8 mouse cellular contexts compared by ENCODE assay signal in the genomic region with DNA sequence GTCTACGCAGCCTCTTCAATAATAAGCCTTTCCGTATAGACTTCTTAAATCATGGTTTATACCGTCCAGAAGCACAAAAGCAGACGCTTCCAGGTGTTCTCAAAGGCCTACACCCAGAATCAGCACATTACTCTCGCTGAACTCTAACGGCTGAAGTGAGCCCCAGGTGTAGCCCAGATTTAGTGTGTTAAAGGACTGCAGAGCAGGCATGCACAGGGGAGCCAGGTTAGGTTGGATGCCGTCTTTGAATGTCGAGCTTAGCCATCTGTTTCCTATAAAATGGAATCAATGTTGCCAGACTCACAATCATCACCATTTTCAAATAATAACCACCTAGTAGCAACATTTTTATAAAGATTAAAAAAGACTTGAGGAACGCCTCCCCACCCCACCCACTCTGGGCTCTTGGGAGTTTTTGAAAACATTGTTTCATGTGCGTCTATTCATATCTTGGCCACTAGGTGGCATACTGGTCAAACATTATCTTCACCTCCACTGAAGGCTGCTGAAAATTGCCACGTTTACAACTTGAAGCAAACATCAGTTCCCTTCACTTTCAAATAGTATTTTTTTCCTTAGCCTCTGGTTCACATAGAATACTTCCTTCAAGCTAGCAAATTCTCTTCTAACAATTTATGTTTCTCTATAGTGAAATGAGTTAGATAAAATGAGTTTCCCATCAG.
A peak's percentile ranks its signal among the peaks of the same experiment; 100 is the strongest.
DNase-seq lines count a peak whose midpoint lies in the region; ATAC-seq and TF ChIP-seq lines count a peak whose summit lies in the region.

No protein-coding gene starts in this region.

- no peaks in the 10 kb centered on the region for H3K4me1 ChIP-seq in thymus, adult 2 months (replicated peaks; ENCODE audit: control insufficient read depth, insufficient read depth, low read length)
- H3K4me1 ChIP-seq in hindbrain, embryonic 16.5 days (ENCODE audit: control insufficient read depth, insufficient read depth, low read depth, low read length): no peaks in the 10 kb centered on the region
- no peaks in the 10 kb centered on the region for H3K4me1 ChIP-seq in limb, embryonic 14.5 days (ENCODE audit: control insufficient read depth, insufficient read depth, low read length)
- no peaks in the 10 kb centered on the region; the same call in 1 of the 2 replicates for H3K4me1 ChIP-seq in neural tube, embryonic 12.5 days

- H3K27ac ChIP-seq in thymus, adult 2 months (ENCODE audit: control insufficient read depth, insufficient read depth, low read length): no peak overlapping the region
- no peak overlapping the region for H3K27ac ChIP-seq in hindbrain, embryonic 16.5 days (ENCODE audit: low read depth, low read length)
- no peak overlapping the region for H3K27ac ChIP-seq in limb, embryonic 14.5 days (replicated peaks; ENCODE audit: low read depth, low read length)
- H3K27ac ChIP-seq in neural tube, embryonic 12.5 days: no peak overlapping the region

- peaks cover 2% of the 10 kb centered on the region; the same call in 1 of the 2 replicates for H3K9me3 ChIP-seq in hindbrain, embryonic 16.5 days (ENCODE audit: control insufficient read depth, low read length)
- no peaks in the 10 kb centered on the region for H3K9me3 ChIP-seq in limb, embryonic 14.5 days (ENCODE audit: control insufficient read depth, low read length)
- no peaks in the 10 kb centered on the region for H3K9me3 ChIP-seq in neural tube, embryonic 12.5 days

- no peak overlapping the region for H3K9ac ChIP-seq in hindbrain, embryonic 16.5 days (ENCODE audit: low read depth, low read length)
- H3K9ac ChIP-seq in limb, embryonic 14.5 days (ENCODE audit: low read depth, low read length, severe bottlenecking): no peak overlapping the region
- no peak overlapping the region for H3K9ac ChIP-seq in neural tube, embryonic 12.5 days

- peak; percentile 62 for ATAC-seq in erythroid progenitor cell, adult 5-6 weeks (replicated peaks; ENCODE audit: low FRiP score, poor library complexity, severe bottlenecking)
- ATAC-seq in hindbrain, embryonic 16.5 days: peak; percentile 55; the same call in 1 of the 2 replicates
- ATAC-seq in limb, embryonic 14.5 days (ENCODE audit: low FRiP score, low read depth): peak; percentile 53
- 0 out of 2 replicates have a peak, but pooled peaks have one; percentile 66 for ATAC-seq in neural tube, embryonic 12.5 days (ENCODE audit: low FRiP score, low read depth)

- no peaks in the 10 kb centered on the region for H3K27me3 ChIP-seq in thymus, adult 2 months (ENCODE audit: control insufficient read depth, insufficient read depth, low read length)
- no peaks in the 10 kb centered on the region for H3K27me3 ChIP-seq in hindbrain, embryonic 16.5 days (replicated peaks; ENCODE audit: control insufficient read depth, insufficient read depth, low read length)
- no peaks in the 10 kb centered on the region for H3K27me3 ChIP-seq in limb, embryonic 14.5 days (ENCODE audit: control insufficient read depth, insufficient read depth, low read length)
- H3K27me3 ChIP-seq in neural tube, embryonic 12.5 days (replicated peaks): no peaks in the 10 kb centered on the region

- 57% methylated on average over 11 of the region's 11 CpGs for WGBS in thymus, adult 2 months
- WGBS in hindbrain, embryonic 16.5 days: 53% methylated on average over 11 of the region's 11 CpGs
- 25% methylated on average over 11 of the region's 11 CpGs for WGBS in limb, embryonic 14.5 days
- 54% methylated on average over 11 of the region's 11 CpGs for WGBS in neural tube, embryonic 12.5 days

- peak overlapping the region; percentile 25; the same call in 1 of the 2 replicates for H3K4me2 ChIP-seq in hindbrain, embryonic 16.5 days (ENCODE audit: low read length)
- H3K4me2 ChIP-seq in limb, embryonic 14.5 days (replicated peaks; ENCODE audit: low read depth, low read length, severe bottlenecking): peak overlapping the region; percentile 29; the same call in 1 of the 2 replicates
- H3K4me2 ChIP-seq in neural tube, embryonic 12.5 days (replicated peaks): no peak overlapping the region

- TF ChIP-seq POLR2A in thymus, adult 2 months (IDR thresholded peaks at IDR 0.05; ENCODE audit: control insufficient read depth, extremely low read depth, insufficient read depth, low read length, poor library complexity): no peak
- TF ChIP-seq POLR2A in limb, embryonic 14.5 days (IDR thresholded peaks at IDR 0.05; ENCODE audit: borderline replicate concordance, extremely low read depth, insufficient read depth, insufficient read length): no peak

- peak; percentile 26 for DNase-seq in thymus, adult 2 months
- no peak for DNase-seq in thymus, adult 18-20 months
- peak; percentile 62 for DNase-seq in c-Kit-positive CD71-negative TER-119-negative erythroid progenitor cells, embryonic 14.5 days (ENCODE audit: low read depth)
- DNase-seq in limb, embryonic 14.5 days (ENCODE audit: low spot score): peak; percentile 77
- no peak for DNase-seq in urinary bladder, adult 2 months (ENCODE audit: low spot score)

- no peaks in the 10 kb centered on the region for H3K36me3 ChIP-seq in thymus, adult 2 months (ENCODE audit: control insufficient read depth, insufficient read depth, low read length)
- H3K36me3 ChIP-seq in hindbrain, embryonic 16.5 days (ENCODE audit: control insufficient read depth, insufficient read depth, low read length): no peaks in the 10 kb centered on the region
- H3K36me3 ChIP-seq in limb, embryonic 14.5 days (ENCODE audit: control insufficient read depth, insufficient read depth, low read length): no peaks in the 10 kb centered on the region
- H3K36me3 ChIP-seq in neural tube, embryonic 12.5 days: no peaks in the 10 kb centered on the region

- no peak overlapping the region for H3K4me3 ChIP-seq in thymus, adult 2 months (ENCODE audit: control insufficient read depth, insufficient read depth, low read length)
- H3K4me3 ChIP-seq in hindbrain, embryonic 16.5 days (ENCODE audit: low read length): no peak overlapping the region
- H3K4me3 ChIP-seq in limb, embryonic 14.5 days (replicated peaks; ENCODE audit: low read length): no peak overlapping the region
- H3K4me3 ChIP-seq in neural tube, embryonic 12.5 days: no peak overlapping the region

- TF ChIP-seq CTCF in thymus, adult 2 months (IDR thresholded peaks at IDR 0.05; ENCODE audit: borderline replicate concordance, control insufficient read depth, extremely low read depth, insufficient read depth, low read length, poor library complexity): no peak

Comparison
In these comparisons a context has a peak if more than half of its experiments do, and no peak if none do; other contexts are left out.
1. DNase-seq: peak in thymus, adult 2 months (single experiment), c-Kit-positive CD71-negative TER-119-negative erythroid progenitor cells, embryonic 14.5 days (single experiment) and limb, embryonic 14.5 days (single experiment); none in thymus, adult 18-20 months (0 of 2) and urinary bladder, adult 2 months (single experiment).
2. Peak in every context shown above with its lines, with median percentiles within 50 percentile points of each other: ATAC-seq.